Mouse (Mus musculus) thymus, postnatal 14 days (tissue): ENCODE data around the gene Fxyd7.

Experiments
- DNase-seq: peaks from one replicate; pipeline ENCODE4 v3.0.0; 2021

The Fxyd7 gene

GRCm38 (mm10) chr7:31049846-31050281, 1.4 kb downstream of the Fxyd7 start:
- no peak for DNase-seq

DNA sequence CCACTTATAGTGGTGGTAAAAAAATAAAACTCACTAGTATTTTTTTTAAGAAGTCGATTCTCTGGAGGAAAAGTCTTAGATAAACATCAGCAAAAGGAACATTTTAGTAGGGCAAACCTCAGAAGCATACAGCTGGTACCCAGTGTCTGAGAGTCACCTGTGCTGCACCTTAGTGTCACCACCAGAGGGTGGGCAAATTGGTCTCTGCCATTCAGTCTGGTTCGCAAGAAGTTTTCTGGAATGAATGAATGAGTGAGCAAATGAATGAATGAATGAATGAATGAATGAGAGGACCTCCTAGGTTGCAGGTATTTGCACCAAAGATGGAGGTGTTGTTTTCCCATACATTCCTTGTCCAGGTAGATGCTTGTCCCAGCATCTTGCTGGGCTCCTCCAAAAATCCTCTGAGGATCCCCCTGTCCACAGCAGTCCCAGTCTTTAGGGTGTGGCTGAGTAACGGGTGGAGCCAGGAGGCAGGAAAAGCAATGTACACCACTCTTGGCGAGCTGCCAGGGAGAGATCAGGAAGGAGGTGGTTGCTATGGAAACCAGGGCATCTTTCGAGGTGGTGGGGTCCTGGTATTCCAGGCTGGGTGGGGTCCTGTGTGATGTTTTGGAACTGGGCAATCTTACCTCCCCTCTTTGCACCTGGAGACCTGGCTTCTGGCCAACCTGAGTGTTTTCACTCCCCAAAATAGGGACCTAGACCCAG, 2.0 kb downstream of the Fxyd7 start:
- DNase-seq, result no peak

- DNase-seq, result no peak
Measured at GRCm38 (mm10) chr7:31042431-31042910, 8.8 kb downstream of the Fxyd7 start, which contains the start of gene Fxyd5. Fxyd5 (minus strand) TSS chr7:31042481.

- peak; percentile 81 for DNase-seq
Measured at GRCm38 (mm10) chr7:31041662-31042315, 9.5 kb downstream of the Fxyd7 start.

- DNase-seq, result no peak
Measured at GRCm38 (mm10) chr7:31041023-31041407, 10.3 kb downstream of the Fxyd7 start.

DNA sequence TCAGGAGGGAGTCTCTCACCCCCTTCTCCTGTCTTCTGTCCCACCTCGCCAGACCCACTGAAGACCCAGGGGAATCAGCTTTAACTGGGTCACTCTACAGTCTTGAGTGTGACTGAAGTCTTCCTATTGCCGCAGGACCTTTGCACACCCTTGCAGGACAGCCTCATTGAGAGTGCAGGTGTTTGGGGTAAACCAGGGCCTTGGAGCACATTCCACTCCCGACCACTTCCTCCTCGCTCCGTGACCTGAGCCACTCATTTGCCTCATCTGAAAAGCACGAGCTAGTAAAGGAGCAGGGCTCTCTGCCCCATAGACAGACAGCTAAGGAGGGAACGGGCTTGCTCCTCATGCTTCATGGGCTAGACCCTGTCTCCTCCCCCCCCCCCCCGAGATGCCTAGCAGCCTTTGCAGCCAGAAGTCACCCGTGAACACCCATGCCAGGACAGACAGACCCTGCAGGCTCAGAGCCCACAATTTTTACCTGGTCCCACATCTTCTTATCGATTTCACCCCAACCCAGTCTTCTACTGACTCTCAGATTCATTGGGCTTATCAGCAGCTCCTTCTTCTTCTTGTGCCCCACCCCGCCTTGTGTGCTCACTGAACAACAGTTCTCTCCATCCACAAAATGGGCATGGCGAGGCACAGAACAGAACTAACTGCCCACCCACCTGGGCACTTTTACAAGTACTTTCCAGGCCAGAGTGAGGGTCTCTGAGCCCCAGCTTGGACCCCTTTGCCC, 10.8 kb downstream of the Fxyd7 start:
- DNase-seq, result peak; percentile 64

DNA sequence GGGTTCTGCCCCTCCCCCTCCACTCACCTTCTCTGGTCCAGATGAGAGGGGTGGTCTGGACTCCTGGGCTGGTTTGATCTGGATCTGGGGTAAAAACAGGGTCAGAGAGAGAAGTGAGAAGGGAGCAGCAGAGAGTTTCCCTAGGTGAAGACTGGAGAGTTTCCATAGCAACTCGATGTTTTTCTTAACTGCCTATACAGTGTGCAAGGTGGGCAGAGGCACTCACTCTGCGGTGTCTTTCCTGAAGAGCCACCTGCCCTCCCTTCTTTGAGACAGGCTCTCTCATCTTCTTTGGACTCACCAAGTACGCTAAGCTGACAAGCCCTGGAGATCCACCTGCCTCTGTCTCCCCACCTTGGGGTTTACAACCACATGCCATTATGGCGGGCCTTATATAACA, 12.3 kb downstream of the Fxyd7 start:
- DNase-seq, result no peak

- peak; percentile 70 for DNase-seq
Measured at GRCm38 (mm10) chr7:31037675-31038074, 13.6 kb downstream of the Fxyd7 start.

DNA sequence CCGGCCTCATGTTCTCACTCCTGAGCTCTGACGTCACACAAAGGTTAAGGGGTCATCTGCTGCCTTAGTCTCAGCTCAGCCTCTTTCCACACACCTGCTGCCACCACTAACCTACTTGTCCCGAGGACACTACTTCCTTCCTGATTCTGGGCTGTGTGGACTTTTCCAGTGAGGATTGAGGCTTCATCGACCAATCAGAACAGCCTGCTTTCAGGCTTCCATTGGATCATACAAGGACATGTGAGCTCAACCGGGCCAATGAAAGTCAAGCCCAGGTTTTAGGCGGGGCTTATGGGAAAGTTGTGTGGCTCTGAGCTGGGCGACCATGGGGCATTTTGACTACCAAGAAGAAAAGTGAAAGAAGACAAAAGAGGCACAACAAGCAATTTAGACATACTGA, 14.3 kb downstream of the Fxyd7 start:
- no peak for DNase-seq

- no peak for DNase-seq
Measured at GRCm38 (mm10) chr7:31035291-31035690, 16.0 kb downstream of the Fxyd7 start.

DNA sequence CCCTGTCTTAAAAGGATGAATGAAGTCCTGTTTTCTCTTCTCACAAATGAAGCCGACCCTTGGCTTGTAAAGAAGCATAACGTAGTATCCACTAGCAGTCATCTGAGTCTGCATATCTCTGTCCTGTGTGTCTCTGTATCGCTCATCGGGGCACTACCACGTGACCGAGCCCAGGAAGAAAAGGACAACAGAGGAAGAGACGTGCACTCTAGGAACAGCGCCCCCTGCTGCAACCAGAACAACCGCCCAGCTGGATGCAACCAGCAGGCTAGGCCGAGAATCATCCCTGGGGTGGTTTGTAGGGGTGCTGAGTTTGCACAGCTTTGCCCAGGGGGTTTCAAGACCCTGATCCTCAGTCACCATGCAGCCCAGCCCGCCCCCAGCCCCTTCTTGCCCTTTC, 16.5 kb downstream of the Fxyd7 start:
- DNase-seq, result peak; percentile 68

GRCm38 (mm10) chr7:31033409-31034165, 17.7 kb downstream of the Fxyd7 start:
- DNase-seq, result peak; percentile 74

DNA sequence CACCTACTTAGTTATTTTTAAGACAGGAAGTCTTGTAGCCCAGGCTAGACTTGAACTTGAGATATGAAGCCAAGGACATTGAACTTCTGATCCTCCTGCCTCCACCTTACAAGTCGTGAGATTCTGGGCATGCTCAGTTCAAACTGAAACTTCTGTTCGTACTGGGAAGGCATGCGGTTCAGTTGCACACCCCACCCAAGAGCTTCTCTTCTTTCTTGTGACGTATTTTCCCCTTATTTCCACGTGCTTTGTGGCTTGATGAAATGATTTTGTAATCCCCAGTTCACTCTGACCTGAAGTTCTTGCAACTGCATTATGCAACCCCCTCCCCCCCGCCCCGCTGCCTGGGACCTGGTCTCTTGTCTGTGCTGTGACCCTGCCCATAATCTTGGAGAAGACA, 19.5 kb downstream of the Fxyd7 start:
- no peak for DNase-seq

DNA sequence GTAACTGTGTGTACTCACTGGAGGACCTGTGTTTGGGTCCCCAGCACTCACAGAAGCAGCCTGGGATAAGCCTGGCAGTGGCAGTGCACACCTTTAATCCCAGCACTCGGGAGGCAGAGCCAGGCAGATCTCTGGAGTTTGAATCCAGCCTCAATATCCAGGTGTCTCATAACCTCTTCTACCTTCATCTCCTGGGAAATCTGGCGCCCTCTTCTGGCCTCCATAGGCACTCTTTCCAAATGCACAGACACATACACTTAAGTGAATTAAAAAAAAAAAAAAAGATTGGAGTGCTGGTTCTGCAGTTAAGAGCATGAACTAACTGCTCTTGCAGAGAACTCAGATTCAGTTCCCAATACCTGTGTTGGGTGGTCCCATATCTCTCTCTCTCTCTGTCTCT, 20.6 kb downstream of the Fxyd7 start:
- no peak for DNase-seq

GRCm38 (mm10) chr7:31028609-31029008, 22.7 kb downstream of the Fxyd7 start:
- DNase-seq, result no peak

- DNase-seq, result no peak
Measured at GRCm38 (mm10) chr7:31017104-31017901, 34.0 kb downstream of the Fxyd7 start.

DNA sequence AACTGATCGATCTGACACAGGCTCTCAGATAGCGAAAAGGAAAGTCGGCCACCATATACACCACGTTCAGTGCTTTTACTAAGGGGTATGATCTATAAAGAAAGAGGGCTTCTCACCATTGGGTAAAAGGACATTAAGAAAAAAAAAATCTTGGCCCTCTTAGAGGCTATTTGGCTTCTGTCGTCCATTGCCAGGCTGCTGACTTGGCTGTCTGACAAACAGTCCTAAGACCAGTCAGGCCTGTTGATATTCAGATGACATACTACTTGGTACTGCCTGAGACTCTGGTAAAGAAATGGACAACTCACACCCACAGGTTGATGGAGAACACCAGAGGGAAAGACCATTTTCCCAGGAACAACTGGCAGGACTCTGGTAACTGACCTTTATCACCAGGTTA, 38.3 kb downstream of the Fxyd7 start:
- no peak for DNase-seq

GRCm38 (mm10) chr7:31008889-31009288, 42.4 kb downstream of the Fxyd7 start:
- no peak for DNase-seq

- no peak for DNase-seq
Measured at GRCm38 (mm10) chr7:31008175-31008574, 43.1 kb downstream of the Fxyd7 start.

GRCm38 (mm10) chr7:31007775-31008174, 43.5 kb downstream of the Fxyd7 start:
- DNase-seq, result no peak

DNA sequence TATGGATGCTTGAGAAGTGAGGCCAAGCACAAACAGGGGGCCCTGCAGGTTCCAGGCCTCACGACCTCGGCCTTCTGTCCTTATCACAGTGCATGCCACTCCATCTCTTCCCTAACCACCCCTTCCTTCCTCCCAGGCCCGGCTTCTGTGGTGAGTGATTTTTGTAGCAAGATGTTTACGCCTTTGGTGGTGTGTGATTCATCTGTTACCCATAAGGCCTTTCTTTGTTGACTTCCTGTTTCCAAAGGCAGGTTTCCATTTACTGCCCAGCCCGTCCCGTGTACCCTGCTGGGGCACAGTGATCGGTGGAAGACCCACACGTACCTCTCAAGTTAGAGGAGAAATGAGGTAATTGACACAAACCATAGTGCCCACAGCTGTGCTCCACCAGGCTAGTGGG, 48.6 kb downstream of the Fxyd7 start:
- peak; percentile 32 for DNase-seq

GRCm38 (mm10) chr7:31000505-31001020, 50.7 kb downstream of the Fxyd7 start:
- DNase-seq, result peak; percentile 23
